Mouse (Mus musculus): Measurements from ENCODE around the gene Parvb. TPM values are rescaled to one million over a fixed set of nuclear protein-coding genes. Genes with fewer than 3 reads are reported as not detected.

Gene Parvb
- polyA plus RNA-seq, 1 experiment, result 103 TPM

- TF ChIP-seq CTCF (IDR thresholded peaks at IDR 0.05; ENCODE audit: control insufficient read depth, insufficient read depth, insufficient read length), result no peak
- Histone ChIP-seq H3K36me3 (ENCODE audit: control insufficient read depth, insufficient read depth) (peaks cover 73% of the 10 kb centered on the region), H3K79me3 (ENCODE audit: low read depth) (peaks cover 84% of the 10 kb centered on the region), H3K4me3 (ENCODE audit: insufficient read depth, poor library complexity, severe bottlenecking) (no peak overlapping the region), H3K79me2 (ENCODE audit: control insufficient read depth, insufficient read depth) (peaks cover 91% of the 10 kb centered on the region), H3ac (ENCODE audit: control insufficient read depth, insufficient read length, low read depth) (no peak overlapping the region), H3K27me3 (ENCODE audit: control insufficient read depth, insufficient read depth, insufficient read length) (no peaks in the 10 kb centered on the region)
These were observed 7.2 kb downstream of the Parvb start for GRCm38 (mm10) chr15:84238991-84239401.

GRCm38 (mm10) chr15:84241520-84241919 lies 9.7 kb downstream of the Parvb start:
- Histone ChIP-seq H3K4me3 (ENCODE audit: insufficient read depth, poor library complexity, severe bottlenecking) (no peak overlapping the region), H3K27me3 (ENCODE audit: control insufficient read depth, insufficient read depth, insufficient read length) (no peaks in the 10 kb centered on the region), H3K36me3 (ENCODE audit: control insufficient read depth, insufficient read depth) (peaks cover 76% of the 10 kb centered on the region), H3ac (ENCODE audit: control insufficient read depth, insufficient read length, low read depth) (no peak overlapping the region), H3K79me3 (ENCODE audit: low read depth) (peaks cover 98% of the 10 kb centered on the region), H3K79me2 (ENCODE audit: control insufficient read depth, insufficient read depth) (peaks cover 100% of the 10 kb centered on the region)
- TF ChIP-seq MYOG (IDR thresholded peaks at IDR 0.05; ENCODE audit: control insufficient read depth, extremely low read depth, insufficient read length), result no peak
- TF ChIP-seq MYOD1 (IDR thresholded peaks at IDR 0.05; ENCODE audit: control insufficient read depth, insufficient read length, low read depth), result no peak
- no peak for TF ChIP-seq FOSL1 (IDR thresholded peaks at IDR 0.05; ENCODE audit: insufficient read depth, low read length, poor library complexity, severe bottlenecking)
- TF ChIP-seq USF1 (IDR thresholded peaks at IDR 0.05; ENCODE audit: low read depth), result no peak
- no peak for TF ChIP-seq CTCF (IDR thresholded peaks at IDR 0.05; ENCODE audit: control insufficient read depth, insufficient read depth, insufficient read length)
- TF ChIP-seq MAX (IDR thresholded peaks at IDR 0.05), result no peak
- TF ChIP-seq CEBPB (IDR thresholded peaks at IDR 0.05; ENCODE audit: low read depth), result no peak

GRCm38 (mm10) chr15:84245104-84245503 lies 13.3 kb downstream of the Parvb start:
- Histone ChIP-seq H3K79me3 (ENCODE audit: low read depth) (peaks cover 97% of the 10 kb centered on the region), H3ac (ENCODE audit: control insufficient read depth, insufficient read length, low read depth) (no peak overlapping the region), H3K36me3 (ENCODE audit: control insufficient read depth, insufficient read depth) (peaks cover 75% of the 10 kb centered on the region), H3K27me3 (ENCODE audit: control insufficient read depth, insufficient read depth, insufficient read length) (no peaks in the 10 kb centered on the region), H3K79me2 (ENCODE audit: control insufficient read depth, insufficient read depth) (peaks cover 100% of the 10 kb centered on the region), H3K4me3 (ENCODE audit: insufficient read depth, poor library complexity, severe bottlenecking) (no peak overlapping the region)
- TF ChIP-seq MYOG (IDR thresholded peaks at IDR 0.05; ENCODE audit: control insufficient read depth, extremely low read depth, insufficient read length) (no peak), MAX (IDR thresholded peaks at IDR 0.05) (no peak), CEBPB (IDR thresholded peaks at IDR 0.05; ENCODE audit: low read depth) (no peak), USF1 (IDR thresholded peaks at IDR 0.05; ENCODE audit: low read depth) (no peak), CTCF (IDR thresholded peaks at IDR 0.05; ENCODE audit: control insufficient read depth, insufficient read depth, insufficient read length) (no peak), MYOD1 (IDR thresholded peaks at IDR 0.05; ENCODE audit: control insufficient read depth, insufficient read length, low read depth) (no peak), FOSL1 (IDR thresholded peaks at IDR 0.05; ENCODE audit: insufficient read depth, low read length, poor library complexity, severe bottlenecking) (no peak)

GRCm38 (mm10) chr15:84246195-84246594 lies 14.4 kb downstream of the Parvb start:
- TF ChIP-seq CEBPB (IDR thresholded peaks at IDR 0.05; ENCODE audit: low read depth) (no peak), USF1 (IDR thresholded peaks at IDR 0.05; ENCODE audit: low read depth) (no peak), MAX (IDR thresholded peaks at IDR 0.05) (no peak), FOSL1 (IDR thresholded peaks at IDR 0.05; ENCODE audit: insufficient read depth, low read length, poor library complexity, severe bottlenecking) (no peak), CTCF (IDR thresholded peaks at IDR 0.05; ENCODE audit: control insufficient read depth, insufficient read depth, insufficient read length) (no peak)
- H3K79me2 ChIP-seq (ENCODE audit: control insufficient read depth, insufficient read depth), result peaks cover 100% of the 10 kb centered on the region
- no peak overlapping the region for H3K4me3 ChIP-seq (ENCODE audit: insufficient read depth, poor library complexity, severe bottlenecking)
- H3K27me3 ChIP-seq (ENCODE audit: control insufficient read depth, insufficient read depth, insufficient read length), result no peaks in the 10 kb centered on the region
- H3K36me3 ChIP-seq (ENCODE audit: control insufficient read depth, insufficient read depth), result peaks cover 68% of the 10 kb centered on the region
- H3K79me3 ChIP-seq (ENCODE audit: low read depth), result peaks cover 97% of the 10 kb centered on the region
- no peak overlapping the region for H3ac ChIP-seq (ENCODE audit: control insufficient read depth, insufficient read length, low read depth)

GRCm38 (mm10) chr15:84247309-84247708 lies 15.5 kb downstream of the Parvb start:
- Histone ChIP-seq H3K79me3 (ENCODE audit: low read depth) (peaks cover 98% of the 10 kb centered on the region), H3ac (ENCODE audit: control insufficient read depth, insufficient read length, low read depth) (no peak overlapping the region), H3K4me3 (ENCODE audit: insufficient read depth, poor library complexity, severe bottlenecking) (no peak overlapping the region), H3K27me3 (ENCODE audit: control insufficient read depth, insufficient read depth, insufficient read length) (no peaks in the 10 kb centered on the region), H3K79me2 (ENCODE audit: control insufficient read depth, insufficient read depth) (peaks cover 100% of the 10 kb centered on the region), H3K36me3 (ENCODE audit: control insufficient read depth, insufficient read depth) (peaks cover 59% of the 10 kb centered on the region)
- TF ChIP-seq MYOD1 (IDR thresholded peaks at IDR 0.05; ENCODE audit: control insufficient read depth, insufficient read length, low read depth) (no peak), CTCF (IDR thresholded peaks at IDR 0.05; ENCODE audit: control insufficient read depth, insufficient read depth, insufficient read length) (no peak), MYOG (IDR thresholded peaks at IDR 0.05; ENCODE audit: control insufficient read depth, extremely low read depth, insufficient read length) (no peak), FOSL1 (IDR thresholded peaks at IDR 0.05; ENCODE audit: insufficient read depth, low read length, poor library complexity, severe bottlenecking) (no peak), USF1 (IDR thresholded peaks at IDR 0.05; ENCODE audit: low read depth) (no peak), MAX (IDR thresholded peaks at IDR 0.05) (no peak), CEBPB (IDR thresholded peaks at IDR 0.05; ENCODE audit: low read depth) (no peak)

- Histone ChIP-seq H3ac (ENCODE audit: control insufficient read depth, insufficient read length, low read depth) (no peak overlapping the region), H3K79me3 (ENCODE audit: low read depth) (peaks cover 98% of the 10 kb centered on the region), H3K36me3 (ENCODE audit: control insufficient read depth, insufficient read depth) (peaks cover 36% of the 10 kb centered on the region), H3K27me3 (ENCODE audit: control insufficient read depth, insufficient read depth, insufficient read length) (no peaks in the 10 kb centered on the region), H3K79me2 (ENCODE audit: control insufficient read depth, insufficient read depth) (peaks cover 100% of the 10 kb centered on the region), H3K4me3 (ENCODE audit: insufficient read depth, poor library complexity, severe bottlenecking) (no peak overlapping the region)
- no peak for TF ChIP-seq CTCF (IDR thresholded peaks at IDR 0.05; ENCODE audit: control insufficient read depth, insufficient read depth, insufficient read length)
- no peak for TF ChIP-seq CEBPB (IDR thresholded peaks at IDR 0.05; ENCODE audit: low read depth)
- TF ChIP-seq MYOG (IDR thresholded peaks at IDR 0.05; ENCODE audit: control insufficient read depth, extremely low read depth, insufficient read length), result no peak
- TF ChIP-seq FOSL1 (IDR thresholded peaks at IDR 0.05; ENCODE audit: insufficient read depth, low read length, poor library complexity, severe bottlenecking), result no peak
- TF ChIP-seq MYOD1 (IDR thresholded peaks at IDR 0.05; ENCODE audit: control insufficient read depth, insufficient read length, low read depth), result no peak
These were observed 19.4 kb downstream of the Parvb start for GRCm38 (mm10) chr15:84251227-84251626.

Measured in C2C12 (cell line).